Mouse (Mus musculus): Measurements from ENCODE around the gene Trim65.

DNA sequence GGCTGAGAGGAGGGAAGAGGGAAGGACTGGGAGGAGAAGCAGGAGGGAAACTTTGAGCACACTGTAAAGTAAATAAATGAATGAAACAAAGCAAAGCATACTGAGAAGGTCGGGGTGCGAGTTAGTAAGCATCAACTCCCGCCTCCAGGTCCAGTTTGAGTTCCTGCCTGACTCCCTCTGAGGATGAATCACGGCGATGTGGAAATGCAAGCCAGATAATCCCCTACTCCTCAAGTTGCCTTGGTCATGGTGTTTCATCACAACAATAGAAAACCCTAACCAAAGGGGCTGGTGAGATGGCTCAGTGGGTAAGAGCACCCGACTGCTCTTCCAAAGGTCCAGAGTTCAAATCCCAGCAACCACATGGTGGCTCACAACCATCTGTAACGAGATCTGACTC, 45.1 kb upstream of the Trim65 start:
- TF ChIP-seq CTCF (IDR thresholded peaks at IDR 0.05; ENCODE audit: extremely low read depth, insufficient read depth, low read length) (no peak), POLR2A (IDR thresholded peaks at IDR 0.05; ENCODE audit: extremely low read depth, insufficient read depth, low read length) (no peak)
